Mouse (Mus musculus): ENCODE measurements at regions not wholly inside any gene's neighbourhood (a gene's known extent, or its start where the extent isn't known, plus 50 kb on each side); places are given as distances from the start of the nearest gene placed in this dataset.

GRCm38 (mm10) chr5:33512253-33512884 lies 78.6 kb upstream of the Nkx1-1 start:
- no peak for DNase-seq (ENCODE audit: low spot score in 2 of 2)

- DNase-seq (ENCODE audit: low spot score in 2 of 2): no peak
Measured at GRCm38 (mm10) chr5:33511529-33512252, 77.9 kb upstream of the Nkx1-1 start.

DNA sequence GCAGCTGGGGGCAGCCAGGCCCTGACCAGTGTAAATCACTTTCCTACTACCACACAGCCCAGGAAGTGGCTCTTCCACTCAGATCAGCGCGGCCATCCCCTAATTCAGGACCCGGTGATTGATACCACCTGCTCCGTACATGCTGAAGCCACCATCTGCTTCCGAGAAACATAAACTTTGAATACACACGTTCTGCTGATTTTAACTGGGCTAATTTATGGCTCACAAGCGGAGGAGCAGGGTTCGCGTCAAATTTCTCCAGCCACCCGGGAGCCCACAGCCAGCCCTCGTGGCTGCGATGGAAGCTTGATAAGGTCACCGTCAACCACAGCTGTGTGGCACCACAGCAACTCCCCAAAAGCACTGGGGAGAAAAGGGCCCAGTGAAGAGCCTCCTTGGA lies 72.0 kb upstream of the Nkx1-1 start:
- no peak for DNase-seq (ENCODE audit: low spot score in 2 of 2)

- DNase-seq (ENCODE audit: low spot score in 2 of 2): no peak
Measured at GRCm38 (mm10) chr5:33501735-33502495, 68.1 kb upstream of the Nkx1-1 start.

DNA sequence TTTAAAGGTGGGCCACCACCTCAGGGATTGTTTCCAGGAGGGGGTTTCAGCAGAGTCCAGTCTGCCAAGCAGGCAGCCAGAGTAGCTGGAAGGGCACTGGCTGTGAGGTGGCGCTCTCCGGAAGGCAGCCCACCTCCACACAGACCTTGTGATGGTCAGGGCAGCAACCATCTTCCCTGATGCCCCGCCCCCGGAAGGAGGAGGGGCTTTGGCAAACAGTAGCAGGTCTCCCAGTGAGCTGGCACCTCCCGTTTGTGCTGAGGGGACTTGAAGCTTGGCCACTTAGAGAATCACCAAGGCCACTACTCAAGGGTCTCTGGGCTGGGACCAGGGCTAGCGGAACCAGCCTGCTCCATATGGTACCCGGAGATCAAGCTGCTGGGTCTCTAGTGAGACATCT lies 67.4 kb upstream of the Nkx1-1 start:
- DNase-seq (ENCODE audit: low spot score in 2 of 2): no peak

- DNase-seq (ENCODE audit: low spot score in 2 of 2): peak; percentile 34 to 55
Measured at GRCm38 (mm10) chr5:33495900-33496529, 62.2 kb upstream of the Nkx1-1 start.

GRCm38 (mm10) chr5:33495276-33495675 lies 61.5 kb upstream of the Nkx1-1 start:
- no peak for DNase-seq (ENCODE audit: low spot score in 2 of 2)

- no peak for DNase-seq (ENCODE audit: low spot score in 2 of 2)
Measured at GRCm38 (mm10) chr5:33492604-33493315, 59.0 kb upstream of the Nkx1-1 start.

GRCm38 (mm10) chr5:33489286-33489685 lies 55.5 kb upstream of the Nkx1-1 start:
- DNase-seq (ENCODE audit: low spot score in 2 of 2): no peak

DNA sequence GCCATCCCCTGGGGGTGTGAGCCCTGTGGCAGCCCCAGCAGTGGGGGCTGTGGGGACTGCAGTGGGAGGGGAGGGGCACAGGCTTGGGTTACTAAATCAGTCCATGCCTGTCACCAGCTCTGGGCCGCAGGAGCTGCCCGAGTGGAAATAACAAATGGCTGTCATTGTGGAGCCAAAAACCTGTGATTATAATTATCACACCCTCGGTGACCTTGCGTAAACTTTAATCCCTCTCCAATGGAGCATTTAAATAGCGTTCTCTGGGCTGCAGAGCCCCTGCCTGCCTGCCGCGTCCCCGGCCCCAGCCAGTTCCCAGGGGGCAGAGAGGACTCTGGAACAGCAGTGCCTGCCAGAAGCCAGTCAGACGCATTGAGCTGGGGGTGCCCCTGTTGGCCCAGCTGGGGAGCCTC lies 54.4 kb upstream of the Nkx1-1 start:
- no peak for DNase-seq (ENCODE audit: low spot score in 2 of 2)

- DNase-seq (ENCODE audit: low spot score in 2 of 2): no peak
Measured at GRCm38 (mm10) chr5:33485765-33486164, 52.0 kb upstream of the Nkx1-1 start.
